Mouse (Mus musculus) liver, embryonic 13.5 days (tissue): ENCODE data around the gene Atoh1. TPM values are rescaled to one million over a fixed set of nuclear protein-coding genes. Genes with fewer than 3 reads are reported as not detected.

Source experiments
- ATAC-seq: fragments of 200-750 bp; cut with Nextera tagmentation; 2 replicates; pipeline ENCODE4 v1.8.0; 2017; ENCODE audit warnings: low read depth, mild to moderate bottlenecking, moderate number of reproducible peaks, moderate library complexity
- DNase-seq: peaks from one replicate; pipeline ENCODE4 v3.0.0; 2022
- H3K27ac ChIP-seq: fragments of 300-500 bp; sonication (generic); 2 replicates; pipeline ENCODE4 v1.5.1; 2015; ENCODE audit warnings: moderate library complexity, mild to moderate bottlenecking, inconsistent platforms
- H3K27me3 ChIP-seq: fragments of 300-500 bp; sonication (generic); 2 replicates; pipeline ENCODE4 v1.6.1; 2015; ENCODE audit warnings: mild to moderate bottlenecking, inconsistent platforms
- H3K36me3 ChIP-seq: fragments of 300-500 bp; sonication (generic); 2 replicates; pipeline ENCODE4 v1.6.1; 2015; ENCODE audit warnings: mild to moderate bottlenecking, inconsistent platforms
- H3K4me1 ChIP-seq: fragments of 300-500 bp; sonication (generic); replicated peaks from 2 replicates; pipeline ENCODE4 v1.6.1; 2015; ENCODE audit warnings: inconsistent platforms
- H3K4me2 ChIP-seq: fragments of 300-500 bp; sonication (generic); 2 replicates; pipeline ENCODE4 v1.6.1; 2015; ENCODE audit warnings: inconsistent platforms, mild to moderate bottlenecking, moderate library complexity
- H3K4me3 ChIP-seq: fragments of 300-500 bp; sonication (generic); replicated peaks from 2 replicates; pipeline ENCODE4 v1.5.1; 2015; ENCODE audit warnings: mild to moderate bottlenecking, inconsistent platforms
- H3K9ac ChIP-seq: fragments of 300-500 bp; sonication (generic); 2 replicates; pipeline ENCODE4 v1.6.1; 2015; ENCODE audit warnings: mild to moderate bottlenecking, inconsistent platforms
- H3K9me3 ChIP-seq: fragments of 300-500 bp; sonication (generic); replicated peaks from 2 replicates; pipeline ENCODE4 v1.6.1; 2016; ENCODE audit warnings: inconsistent platforms
- WGBS: fragments of 180-500 bp; shearing (Covaris S2); methylation state at CpG from one replicate; pipeline ENCODE4 v1.1.7; 2015; ENCODE audit not compliant: insufficient replicate concordance; 5-methylcytosine and 5-hydroxymethylcytosine counted together
- polyA plus RNA-seq: library from polyadenylated mRNA; unstranded; fragments of >200 nt; fragmentation: Nextera tagmentation; extraction: Ambion mirVana; gene quantifications from 2 replicates; pipeline ENCODE4 v1.2.1, GENCODE M21; 2015

Atoh1 gene
- not detected in 2 replicates for polyA plus RNA-seq

DNA sequence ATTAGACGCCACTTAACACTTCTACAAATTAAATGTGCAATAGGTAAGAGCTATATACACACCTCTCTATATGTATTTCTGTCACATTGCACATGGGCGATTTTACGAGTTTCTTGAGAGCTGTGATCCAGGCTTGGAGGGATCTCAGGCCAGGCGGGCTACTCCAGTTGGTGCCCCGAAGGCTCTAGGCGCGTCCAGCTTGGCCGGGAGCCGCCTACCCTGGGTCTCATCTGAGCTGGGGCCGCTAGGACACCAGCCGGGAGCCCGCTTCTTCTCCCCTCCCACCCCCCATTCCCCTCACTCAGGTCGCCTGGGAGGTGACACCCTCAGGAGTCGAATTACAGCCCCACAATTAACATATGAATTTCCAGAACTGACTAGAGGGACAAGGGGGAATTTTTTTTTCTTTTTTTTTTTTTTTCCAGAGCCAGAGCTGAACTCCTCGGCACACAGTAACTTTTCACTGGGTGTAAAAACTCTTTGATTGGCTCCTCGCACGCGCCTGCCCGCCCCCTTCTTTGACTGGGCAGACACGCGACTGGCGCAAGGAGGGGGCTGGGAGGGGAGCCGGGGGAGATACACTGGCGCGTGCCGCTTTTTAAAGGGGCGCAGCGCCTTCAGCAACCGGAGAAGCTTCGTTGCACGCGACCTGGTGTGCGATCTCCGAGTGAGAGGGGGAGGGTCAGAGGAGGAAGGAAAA is at the start of gene Atoh1:
Atoh1 (plus strand) TSS at position 627 of the 700 bp plus-strand sequence.
- under 1% methylated on average over 34 of the region's 34 CpGs for WGBS
- no peak within 1 kb of the TSS for H3K9ac ChIP-seq

DNA sequence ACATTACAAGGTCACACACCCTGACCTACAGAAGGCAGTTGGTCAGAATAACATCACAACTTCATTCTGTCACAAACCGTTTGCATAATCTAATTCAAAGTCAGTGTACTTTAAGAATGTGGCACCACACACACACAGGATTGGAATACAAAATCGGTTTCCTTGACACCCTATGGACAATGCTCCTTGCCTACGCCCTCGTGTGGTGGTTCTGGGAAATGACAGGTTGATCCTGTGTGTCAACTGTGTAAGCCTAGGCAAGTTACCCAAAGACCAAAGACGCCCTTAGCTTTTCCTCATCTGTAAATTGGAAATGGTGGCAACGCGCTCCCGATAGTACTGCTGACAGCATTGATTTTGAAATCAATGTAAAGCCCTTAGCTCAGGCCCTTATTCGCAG is 45.0 kb upstream of the Atoh1 start:
- Histone ChIP-seq H3K36me3 (no peaks in the 10 kb centered on the region), H3K4me2 (no peak overlapping the region), H3K27ac (no peak overlapping the region), H3K27me3 (peaks cover 10% of the 10 kb centered on the region; the same call in 1 of the 2 replicates), H3K9ac (no peak overlapping the region), H3K4me3 (no peak overlapping the region), H3K4me1 (no peaks in the 10 kb centered on the region), H3K9me3 (no peaks in the 10 kb centered on the region)
- ATAC-seq (no peak), DNase-seq (peak; percentile 1)
- 30% methylated on average over 9 of the region's 9 CpGs for WGBS

More for the DNA sequence above, at the start of gene Atoh1:
- H3K27ac ChIP-seq = no peak within 1 kb of the TSS
- no peaks in the 10 kb centered on the region for H3K36me3 ChIP-seq
- peaks cover 65% of the 10 kb centered on the region for H3K27me3 ChIP-seq
- H3K4me1 ChIP-seq = peaks cover 4% of the 10 kb centered on the region; the same call in 1 of the 2 replicates
- ATAC-seq = no peak
- peak within 1 kb of the TSS; percentile 42 for H3K4me3 ChIP-seq
- peak within 1 kb of the TSS; percentile 58 for H3K4me2 ChIP-seq
- DNase-seq = no peak
- no peaks in the 10 kb centered on the region for H3K9me3 ChIP-seq

DNA sequence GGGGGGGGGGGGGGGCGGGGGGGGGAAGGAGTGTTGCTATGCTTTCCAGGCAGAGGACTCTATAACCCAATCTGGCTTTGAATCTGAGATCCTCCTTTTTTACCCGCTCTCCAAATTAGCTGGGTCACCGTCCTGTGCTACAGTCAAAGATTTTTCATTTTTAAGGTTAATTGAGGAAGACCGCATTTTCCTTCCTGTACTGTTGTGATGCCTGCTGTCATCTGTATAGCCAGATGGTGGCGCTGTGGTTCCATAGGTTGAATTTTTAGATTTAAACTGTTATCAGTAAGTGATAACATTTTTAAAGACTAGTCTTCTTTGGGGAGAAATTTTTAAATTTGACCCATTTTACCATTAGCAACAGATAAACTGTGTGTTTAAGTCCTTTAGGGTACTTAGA is 44.0 kb upstream of the Atoh1 start:
- Histone ChIP-seq H3K4me3 (no peak overlapping the region), H3K27ac (no peak overlapping the region), H3K9ac (no peak overlapping the region), H3K27me3 (peaks cover 10% of the 10 kb centered on the region; the same call in 1 of the 2 replicates), H3K36me3 (no peaks in the 10 kb centered on the region), H3K9me3 (no peaks in the 10 kb centered on the region), H3K4me2 (no peak overlapping the region), H3K4me1 (no peaks in the 10 kb centered on the region)
- WGBS = 2% methylated on average over 5 of the region's 5 CpGs
- ATAC-seq (no peak), DNase-seq (no peak)

DNA sequence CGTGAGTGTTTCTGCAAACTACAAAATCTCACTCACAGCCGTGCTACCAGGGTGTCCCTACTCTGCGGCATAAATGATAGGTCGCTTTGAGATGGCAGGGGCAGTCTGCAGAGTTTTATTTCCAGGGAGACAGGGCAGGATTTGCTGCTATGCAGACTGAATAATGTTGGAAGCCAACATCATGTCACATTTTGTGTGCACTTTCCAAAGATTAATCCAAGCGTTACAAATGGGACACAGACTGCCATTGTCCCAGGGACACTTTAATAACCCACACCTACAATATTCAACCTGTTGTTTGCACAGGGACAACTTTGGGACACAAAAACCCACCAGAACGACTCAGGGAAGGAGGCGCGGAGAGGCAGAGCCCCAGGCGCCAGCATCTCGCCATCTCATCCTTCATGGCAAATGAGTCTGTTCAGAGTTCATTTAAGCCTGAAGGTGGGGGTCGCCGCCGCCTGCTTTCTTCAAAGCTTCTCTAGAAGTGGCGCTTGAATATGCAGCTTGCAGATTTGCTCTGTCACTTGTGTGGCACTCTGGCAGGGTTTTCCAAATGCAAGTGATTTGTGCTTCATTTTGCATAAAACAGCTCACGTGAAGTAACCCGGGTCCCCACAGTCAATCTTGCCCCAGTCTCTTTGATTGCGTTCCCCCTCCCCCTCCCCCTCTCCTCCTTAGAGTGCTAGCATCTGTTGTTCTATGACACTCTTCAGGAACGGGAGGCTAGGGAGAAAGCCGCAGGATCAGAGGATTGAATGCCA is 40.6 kb upstream of the Atoh1 start:
- ATAC-seq (no peak), DNase-seq (no peak)
- Histone ChIP-seq H3K4me3 (no peak overlapping the region), H3K9ac (no peak overlapping the region), H3K4me1 (no peaks in the 10 kb centered on the region), H3K27me3 (peaks cover 10% of the 10 kb centered on the region; the same call in 1 of the 2 replicates), H3K27ac (no peak overlapping the region), H3K4me2 (no peak overlapping the region), H3K9me3 (no peaks in the 10 kb centered on the region), H3K36me3 (no peaks in the 10 kb centered on the region)
- 11% methylated on average over 19 of the region's 19 CpGs for WGBS

DNA sequence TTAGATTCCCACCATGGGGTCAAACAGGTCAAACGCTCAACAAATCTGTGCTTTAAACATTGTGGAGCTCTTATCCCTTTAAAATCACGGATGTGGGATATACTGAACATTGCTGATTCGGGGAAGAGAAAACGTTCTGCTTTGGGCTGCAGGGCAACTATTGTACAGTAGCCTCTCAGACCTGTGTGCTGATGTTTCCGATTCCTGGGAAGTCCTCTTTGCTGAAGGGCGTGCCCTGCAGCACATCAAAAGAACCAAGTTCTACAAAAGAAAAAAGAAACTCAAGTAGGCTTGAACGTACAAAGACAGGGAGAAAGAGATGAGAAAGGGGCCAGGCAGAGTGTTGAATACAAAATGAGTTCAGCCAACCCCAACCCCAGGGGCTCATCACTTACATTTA is 34.2 kb upstream of the Atoh1 start:
- H3K27me3 ChIP-seq = no peaks in the 10 kb centered on the region
- H3K4me2 ChIP-seq = no peak overlapping the region
- WGBS = 51% methylated on average over 7 of the region's 7 CpGs
- no peak overlapping the region for H3K9ac ChIP-seq
- DNase-seq (no peak), ATAC-seq (no peak)
- no peaks in the 10 kb centered on the region for H3K4me1 ChIP-seq
- no peak overlapping the region for H3K27ac ChIP-seq
- no peak overlapping the region for H3K4me3 ChIP-seq
- no peaks in the 10 kb centered on the region for H3K9me3 ChIP-seq
- no peaks in the 10 kb centered on the region for H3K36me3 ChIP-seq

DNA sequence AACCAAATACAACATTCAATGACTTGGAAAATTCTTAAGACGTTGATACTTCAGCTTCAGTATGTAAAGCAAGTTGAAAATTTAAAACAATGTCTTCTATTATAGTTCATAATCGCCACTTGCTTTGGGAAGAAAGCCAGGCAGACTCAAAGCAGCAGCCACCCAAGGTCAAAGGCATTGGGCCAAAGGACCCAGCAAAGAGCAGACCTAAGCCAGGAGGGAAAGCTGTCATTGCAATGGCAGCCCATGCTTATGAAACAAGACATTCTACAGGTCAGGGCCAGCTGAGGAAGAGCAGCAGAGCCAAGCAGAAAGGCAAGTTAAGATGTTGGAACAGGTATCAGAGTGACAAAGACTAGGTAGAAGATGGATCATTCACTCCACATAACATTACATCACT is 25.3 kb upstream of the Atoh1 start:
- ATAC-seq (no peak), DNase-seq (no peak)
- H3K4me2 ChIP-seq = no peak overlapping the region
- no peaks in the 10 kb centered on the region for H3K4me1 ChIP-seq
- WGBS = 64% methylated on average over 2 of the region's 2 CpGs
- no peaks in the 10 kb centered on the region for H3K36me3 ChIP-seq
- no peak overlapping the region for H3K9ac ChIP-seq
- no peaks in the 10 kb centered on the region for H3K27me3 ChIP-seq
- H3K4me3 ChIP-seq = no peak overlapping the region
- no peaks in the 10 kb centered on the region for H3K9me3 ChIP-seq
- no peak overlapping the region for H3K27ac ChIP-seq

DNA sequence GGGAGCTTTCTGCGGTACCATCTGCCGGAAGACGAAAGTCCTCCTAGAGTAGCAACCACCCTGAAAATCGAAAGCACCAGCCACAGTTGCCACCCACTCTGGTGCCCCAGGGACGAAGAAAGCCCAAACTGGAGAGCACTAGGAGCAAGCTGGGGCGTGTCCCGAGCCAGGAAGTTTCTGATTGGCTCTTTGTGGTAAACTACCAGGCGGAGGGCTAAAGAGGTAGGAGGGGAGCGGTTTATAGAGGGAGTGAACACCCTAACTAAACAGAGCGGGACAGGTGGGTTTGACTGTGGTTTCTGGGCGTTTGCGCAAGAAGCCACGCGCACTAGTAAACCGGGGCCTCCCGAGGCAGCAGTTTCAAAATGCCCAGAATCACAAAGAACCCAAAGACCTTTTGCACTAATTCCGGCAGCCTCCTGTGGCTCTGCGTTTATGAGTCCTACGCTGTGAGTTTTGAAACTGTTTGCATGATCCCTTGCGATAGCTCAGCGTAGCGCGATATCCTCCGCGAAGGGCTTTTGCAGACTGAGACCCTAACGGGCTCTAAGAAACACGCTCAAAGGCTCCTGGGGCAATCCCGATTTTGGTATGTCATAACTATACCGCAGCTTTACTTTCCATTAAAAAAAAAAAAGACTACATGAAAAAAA is 1.0 kb upstream of the Atoh1 start:
- H3K9ac ChIP-seq = no peak overlapping the region
- H3K4me3 ChIP-seq = peak overlapping the region; percentile 42
- H3K27me3 ChIP-seq = peaks cover 58% of the 10 kb centered on the region
- H3K9me3 ChIP-seq = no peaks in the 10 kb centered on the region
- WGBS = under 1% methylated on average over 29 of the region's 29 CpGs
- H3K27ac ChIP-seq = no peak overlapping the region
- peak overlapping the region; percentile 58 for H3K4me2 ChIP-seq
- DNase-seq = no peak
- ATAC-seq = peak; percentile 53
- H3K4me1 ChIP-seq = peaks cover 4% of the 10 kb centered on the region; the same call in 1 of the 2 replicates
- H3K36me3 ChIP-seq = no peaks in the 10 kb centered on the region

DNA sequence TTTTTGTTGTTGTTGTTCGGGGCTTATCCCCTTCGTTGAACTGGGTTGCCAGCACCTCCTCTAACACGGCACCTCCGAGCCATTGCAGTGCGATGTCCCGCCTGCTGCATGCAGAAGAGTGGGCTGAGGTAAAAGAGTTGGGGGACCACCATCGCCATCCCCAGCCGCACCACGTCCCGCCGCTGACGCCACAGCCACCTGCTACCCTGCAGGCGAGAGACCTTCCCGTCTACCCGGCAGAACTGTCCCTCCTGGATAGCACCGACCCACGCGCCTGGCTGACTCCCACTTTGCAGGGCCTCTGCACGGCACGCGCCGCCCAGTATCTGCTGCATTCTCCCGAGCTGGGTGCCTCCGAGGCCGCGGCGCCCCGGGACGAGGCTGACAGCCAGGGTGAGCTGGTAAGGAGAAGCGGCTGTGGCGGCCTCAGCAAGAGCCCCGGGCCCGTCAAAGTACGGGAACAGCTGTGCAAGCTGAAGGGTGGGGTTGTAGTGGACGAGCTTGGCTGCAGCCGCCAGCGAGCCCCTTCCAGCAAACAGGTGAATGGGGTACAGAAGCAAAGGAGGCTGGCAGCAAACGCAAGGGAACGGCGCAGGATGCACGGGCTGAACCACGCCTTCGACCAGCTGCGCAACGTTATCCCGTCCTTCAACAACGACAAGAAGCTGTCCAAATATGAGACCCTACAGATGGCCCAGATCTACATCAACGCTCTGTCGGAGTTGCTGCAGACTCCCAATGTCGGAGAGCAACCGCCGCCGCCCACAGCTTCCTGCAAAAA is 496 bp downstream of the Atoh1 start:
- DNase-seq = no peak
- ATAC-seq = no peak
- H3K4me1 ChIP-seq = peaks cover 4% of the 10 kb centered on the region; the same call in 1 of the 2 replicates
- H3K27ac ChIP-seq = no peak overlapping the region
- H3K36me3 ChIP-seq = no peaks in the 10 kb centered on the region
- H3K4me2 ChIP-seq = peak overlapping the region; percentile 58
- under 1% methylated on average over 51 of the region's 53 CpGs for WGBS
- H3K9me3 ChIP-seq = no peaks in the 10 kb centered on the region
- no peak overlapping the region for H3K9ac ChIP-seq
- peak overlapping the region; percentile 42 for H3K4me3 ChIP-seq
- peaks cover 73% of the 10 kb centered on the region for H3K27me3 ChIP-seq

DNA sequence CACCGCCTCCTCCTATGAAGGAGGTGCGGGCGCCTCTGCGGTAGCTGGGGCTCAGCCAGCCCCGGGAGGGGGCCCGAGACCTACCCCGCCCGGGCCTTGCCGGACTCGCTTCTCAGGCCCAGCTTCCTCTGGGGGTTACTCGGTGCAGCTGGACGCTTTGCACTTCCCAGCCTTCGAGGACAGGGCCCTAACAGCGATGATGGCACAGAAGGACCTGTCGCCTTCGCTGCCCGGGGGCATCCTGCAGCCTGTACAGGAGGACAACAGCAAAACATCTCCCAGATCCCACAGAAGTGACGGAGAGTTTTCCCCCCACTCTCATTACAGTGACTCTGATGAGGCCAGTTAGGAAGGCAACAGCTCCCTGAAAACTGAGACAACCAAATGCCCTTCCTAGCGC is 1.1 kb downstream of the Atoh1 start:
- Histone ChIP-seq H3K4me3 (peak overlapping the region; percentile 42; the same call in 1 of the 2 replicates), H3K4me1 (peaks cover 4% of the 10 kb centered on the region; the same call in 1 of the 2 replicates), H3K9ac (no peak overlapping the region), H3K27ac (no peak overlapping the region), H3K27me3 (peaks cover 79% of the 10 kb centered on the region), H3K9me3 (no peaks in the 10 kb centered on the region), H3K4me2 (peak overlapping the region; percentile 58), H3K36me3 (no peaks in the 10 kb centered on the region)
- DNase-seq (no peak), ATAC-seq (no peak)
- WGBS = 1% methylated on average over 19 of the region's 19 CpGs

DNA sequence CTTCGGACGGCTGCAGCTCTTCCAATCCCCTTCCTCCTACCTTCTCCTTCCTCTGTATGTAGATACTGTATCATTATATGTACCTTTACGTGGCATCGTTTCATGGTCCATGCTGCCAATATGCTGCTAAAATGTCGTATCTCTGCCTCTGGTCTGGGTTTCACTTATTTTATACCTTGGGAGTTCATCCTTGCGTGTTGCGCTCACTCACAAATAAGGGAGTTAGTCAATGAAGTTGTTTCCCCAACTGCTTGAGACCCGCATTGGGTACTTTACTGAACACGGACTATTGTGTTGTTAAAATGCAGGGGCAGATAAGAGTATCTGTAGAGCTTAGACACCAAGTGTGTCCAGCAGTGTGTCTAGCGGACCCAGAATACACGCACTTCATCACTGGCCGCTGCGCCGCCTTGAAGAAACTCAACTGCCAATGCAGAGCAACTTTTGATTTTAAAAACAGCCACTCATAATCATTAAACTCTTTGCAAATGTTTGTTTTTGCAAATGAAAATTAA is 1.6 kb downstream of the Atoh1 start:
- Histone ChIP-seq H3K9me3 (no peaks in the 10 kb centered on the region), H3K4me3 (no peak overlapping the region), H3K9ac (no peak overlapping the region), H3K4me1 (peaks cover 4% of the 10 kb centered on the region; the same call in 1 of the 2 replicates), H3K36me3 (no peaks in the 10 kb centered on the region), H3K4me2 (no peak overlapping the region), H3K27me3 (peaks cover 85% of the 10 kb centered on the region), H3K27ac (no peak overlapping the region)
- DNase-seq (no peak), ATAC-seq (no peak)
- WGBS = 7% methylated on average over 14 of the region's 14 CpGs
